Mouse (Mus musculus) urinary bladder, adult 18-20 months (tissue): ENCODE measurements at regions not wholly inside any gene's neighbourhood (a gene's known extent, or its start where the extent isn't known, plus 50 kb on each side); places are given as distances from the start of the nearest gene placed in this dataset.
"Not testable (repeated sequence)": the region's sequence is repeated elsewhere in the genome, so short reads cannot be mapped to it uniquely, and the experiment has no call there.

Experiments used
- DNase-seq, 2 experiments: peaks; one replicate each; pipeline ENCODE4 v3.0.0; 2022; ENCODE audit warnings: low spot score in 2 of 2, mixed read lengths in 2 of 2

- DNase-seq = no peak
These were observed 176.1 kb upstream of the Arhgap18 start for GRCm38 (mm10) chr10:26577087-26577486.

- DNase-seq = no peak
These were observed 168.1 kb upstream of the Arhgap18 start for GRCm38 (mm10) chr10:26585106-26585505.

GRCm38 (mm10) chr10:26607081-26607480 lies 146.1 kb upstream of the Arhgap18 start:
- not testable (repeated sequence) for DNase-seq

GRCm38 (mm10) chr10:26611246-26611645 lies 142.0 kb upstream of the Arhgap18 start:
- no peak for DNase-seq

- no peak for DNase-seq
These were observed 122.9 kb upstream of the Arhgap18 start for GRCm38 (mm10) chr10:26630196-26630760.

- no peak for DNase-seq
These were observed 121.0 kb upstream of the Arhgap18 start for GRCm38 (mm10) chr10:26632266-26632665.

GRCm38 (mm10) chr10:26637459-26637858 lies 115.8 kb upstream of the Arhgap18 start:
- no peak for DNase-seq

- no peak for DNase-seq
These were observed 115.2 kb upstream of the Arhgap18 start for GRCm38 (mm10) chr10:26638056-26638455.

GRCm38 (mm10) chr10:26639118-26639517 lies 114.1 kb upstream of the Arhgap18 start:
- DNase-seq = no peak

- DNase-seq = no peak
These were observed 100.1 kb upstream of the Arhgap18 start for GRCm38 (mm10) chr10:26653103-26653502.

GRCm38 (mm10) chr10:26664270-26664669 lies 89.0 kb upstream of the Arhgap18 start:
- no peak for DNase-seq

GRCm38 (mm10) chr10:26679500-26680227 lies 73.6 kb upstream of the Arhgap18 start:
- no peak for DNase-seq

- DNase-seq = no peak
These were observed 58.5 kb upstream of the Arhgap18 start for GRCm38 (mm10) chr10:26694761-26695160.

GRCm38 (mm10) chr10:26695212-26695933 lies 57.8 kb upstream of the Arhgap18 start:
- DNase-seq = no peak
